Mouse (Mus musculus): ENCODE results near the gene Tox4. TPM values are rescaled to one million over a fixed set of nuclear protein-coding genes. Genes with fewer than 3 reads are reported as not detected.

Gene Tox4
- 53.0 and 54.2 TPM in 2 replicates for polyA plus RNA-seq (2016; fragmentation: Nextera tagmentation; extraction: Ambion mirVana)

DNA sequence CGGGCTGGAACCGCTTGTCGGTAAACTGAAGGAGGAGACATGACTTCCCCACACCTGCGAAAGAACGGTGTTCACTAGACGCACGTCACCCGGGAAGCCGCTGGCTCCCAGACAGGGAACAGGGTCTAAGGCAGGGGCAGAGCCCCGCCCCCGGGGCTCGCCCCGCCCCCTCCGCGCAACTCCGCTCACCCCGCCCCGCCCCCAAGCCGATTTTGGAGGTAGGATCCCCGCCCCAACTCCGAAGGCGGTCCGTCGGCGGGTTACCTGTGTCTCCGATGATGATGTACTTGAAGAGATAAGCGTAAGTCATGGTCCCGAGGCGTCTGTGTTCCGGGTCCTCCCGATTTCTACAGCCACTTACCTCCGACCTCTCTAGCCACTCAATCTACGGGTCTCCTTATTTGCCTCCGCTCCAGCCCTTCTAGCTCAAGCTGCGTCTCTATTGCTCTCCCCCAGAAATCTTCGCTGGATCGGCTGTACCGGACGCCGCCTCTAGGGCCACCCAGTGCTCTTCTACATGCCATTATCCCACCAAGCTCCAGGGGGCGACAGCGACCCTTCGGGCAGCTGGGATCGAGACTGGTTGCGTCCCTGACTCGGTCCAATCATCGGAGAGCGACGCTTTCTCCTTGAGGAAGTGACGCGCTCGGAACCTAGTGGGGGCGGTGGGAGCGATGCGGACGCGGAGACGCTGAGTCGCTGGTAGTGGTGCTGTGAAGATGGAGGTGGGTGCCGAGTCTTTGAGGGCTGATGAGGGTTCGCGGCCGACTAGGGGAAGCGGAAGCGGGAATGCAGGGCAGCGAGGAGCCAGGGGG is at the start of gene Tox4, which contains the start of gene Rab2b:
Tox4 (plus strand) TSS at position 215 of the 815 bp plus-strand sequence.
Rab2b (minus strand) TSS at position 614 of the 815 bp plus-strand sequence.
- Histone ChIP-seq H3K27ac (replicated peaks) (peak within 1 kb of the TSS; percentile 84), H3K4me2 (replicated peaks) (peak within 1 kb of the TSS; percentile 71), H3K4me3 (peak within 1 kb of the TSS; percentile 90), H3K9ac (replicated peaks) (peak within 1 kb of the TSS; percentile 89), H3K9me3 (no peaks in the 10 kb centered on the region), H3K36me3 (peaks cover 17% of the 10 kb centered on the region), H3K27me3 (no peaks in the 10 kb centered on the region), H3K4me1 (peaks cover 14% of the 10 kb centered on the region)
- WGBS, result under 1% methylated on average over 66 of the region's 66 CpGs
- peak; percentile 98 for ATAC-seq (ENCODE audit: low FRiP score, low read depth)

DNA sequence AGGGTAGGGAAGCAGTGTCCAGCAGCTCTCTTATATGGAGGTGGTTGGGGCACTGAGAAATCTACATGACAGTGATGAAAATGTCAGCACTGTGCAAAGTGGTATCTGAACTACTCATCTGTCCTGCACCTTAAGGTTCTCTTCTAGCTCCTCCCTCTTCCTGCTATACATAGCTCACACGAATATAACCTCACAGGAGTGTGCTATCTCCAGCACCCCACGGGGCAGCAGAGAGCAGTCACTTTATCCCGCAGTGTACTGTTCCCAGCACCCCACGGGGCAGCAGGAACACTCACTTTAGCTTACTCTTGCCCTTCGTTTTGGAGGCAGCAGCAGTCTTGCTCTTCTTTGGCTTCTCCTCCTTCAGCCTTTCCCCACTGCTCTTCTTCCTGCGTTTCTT is 46.7 kb upstream of the Tox4 start:
- Histone ChIP-seq H3K36me3 (peaks cover 99% of the 10 kb centered on the region), H3K9ac (replicated peaks) (no peak overlapping the region), H3K4me1 (no peaks in the 10 kb centered on the region), H3K4me2 (replicated peaks) (no peak overlapping the region), H3K4me3 (no peak overlapping the region), H3K27ac (replicated peaks) (no peak overlapping the region), H3K27me3 (no peaks in the 10 kb centered on the region), H3K9me3 (no peaks in the 10 kb centered on the region)
- no peak for ATAC-seq (ENCODE audit: low FRiP score, low read depth)
- 86% methylated on average over 6 of the region's 6 CpGs for WGBS

DNA sequence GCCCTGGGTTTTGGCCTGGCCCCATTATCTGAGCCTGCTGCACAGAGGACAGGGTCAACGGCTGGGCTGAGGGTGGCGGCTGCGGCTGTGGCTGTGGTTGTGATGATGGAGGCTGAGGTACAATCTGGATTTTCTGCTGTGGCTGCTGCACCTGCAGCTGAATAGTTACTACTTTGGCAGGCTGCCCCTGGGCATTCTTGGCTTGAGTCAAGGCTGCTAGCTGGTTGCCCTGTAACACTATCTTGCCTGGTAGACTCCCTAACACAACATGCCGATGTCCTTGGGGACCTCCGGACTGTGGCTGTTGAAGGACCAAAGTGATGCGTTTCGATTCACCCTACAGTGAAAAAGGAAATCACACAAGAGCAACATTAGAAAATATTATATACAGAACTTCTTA is 43.8 kb upstream of the Tox4 start:
- WGBS, result 94% methylated on average over 7 of the region's 7 CpGs
- H3K27me3 ChIP-seq, result no peaks in the 10 kb centered on the region
- H3K9ac ChIP-seq (replicated peaks), result no peak overlapping the region
- H3K4me2 ChIP-seq (replicated peaks), result no peak overlapping the region
- no peak for ATAC-seq (ENCODE audit: low FRiP score, low read depth)
- H3K4me1 ChIP-seq, result no peaks in the 10 kb centered on the region
- H3K4me3 ChIP-seq, result no peak overlapping the region
- H3K36me3 ChIP-seq, result peaks cover 75% of the 10 kb centered on the region
- H3K27ac ChIP-seq (replicated peaks), result no peak overlapping the region
- H3K9me3 ChIP-seq, result no peaks in the 10 kb centered on the region

DNA sequence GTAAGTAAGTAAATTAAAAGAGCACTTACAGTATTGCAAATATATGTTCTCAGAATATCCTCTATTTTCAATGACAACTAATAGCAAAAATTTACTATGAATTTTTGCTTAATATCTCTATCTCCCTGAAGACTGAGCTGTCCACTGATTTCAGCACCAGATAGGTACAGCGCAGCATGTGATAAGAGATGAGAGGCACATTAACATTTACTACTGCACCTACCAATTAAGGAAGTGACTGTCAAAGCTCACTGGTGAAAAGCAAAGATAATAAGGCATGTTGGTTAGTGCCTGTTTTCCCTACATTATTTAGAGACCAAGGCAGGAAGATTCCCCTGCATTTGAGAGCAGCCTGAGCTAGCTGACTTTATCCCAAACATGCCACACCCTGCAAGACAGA is 42.7 kb upstream of the Tox4 start:
- Histone ChIP-seq H3K4me1 (no peaks in the 10 kb centered on the region), H3K9me3 (no peaks in the 10 kb centered on the region), H3K36me3 (peaks cover 68% of the 10 kb centered on the region), H3K4me2 (replicated peaks) (no peak overlapping the region), H3K9ac (replicated peaks) (no peak overlapping the region), H3K27ac (replicated peaks) (no peak overlapping the region), H3K4me3 (no peak overlapping the region), H3K27me3 (no peaks in the 10 kb centered on the region)
- WGBS, result 100% methylated on average over 1 of the region's 1 CpGs
- no peak for ATAC-seq (ENCODE audit: low FRiP score, low read depth)

DNA sequence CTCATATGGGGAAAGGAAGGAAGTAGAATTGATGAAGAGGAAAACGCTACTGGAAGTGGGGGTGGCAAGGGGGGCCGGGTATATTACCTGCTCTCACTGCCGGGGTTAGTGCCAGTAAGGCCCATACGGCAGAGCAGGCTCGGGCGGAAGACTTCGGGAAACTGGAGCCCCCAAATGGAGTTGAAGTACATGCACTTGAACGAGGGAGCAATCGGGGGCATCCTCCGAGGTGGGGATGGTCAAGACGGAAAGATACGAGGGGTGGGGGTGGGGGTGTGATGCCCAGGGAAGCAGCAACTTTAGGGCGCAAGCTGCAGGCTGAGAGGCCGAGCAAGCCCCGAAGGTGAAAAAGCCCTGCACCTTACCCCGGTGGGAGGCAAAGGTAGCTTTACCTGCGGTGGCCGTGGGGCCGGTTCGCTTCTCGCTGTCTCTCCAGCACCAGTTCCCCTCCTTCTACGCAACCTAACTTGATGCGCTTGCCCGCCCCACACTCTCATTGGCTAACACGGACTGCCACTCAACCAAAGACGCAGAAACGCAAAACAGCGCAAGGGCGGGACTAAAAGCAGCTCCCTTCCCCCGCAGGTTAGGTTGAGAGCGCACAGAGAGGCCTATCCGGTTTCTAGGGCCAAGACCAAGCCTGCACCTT is 34.8 kb upstream of the Tox4 start:
- peaks cover 13% of the 10 kb centered on the region for H3K4me1 ChIP-seq
- H3K36me3 ChIP-seq, result peaks cover 4% of the 10 kb centered on the region; the same call in 1 of the 2 replicates
- peak overlapping the region; percentile 54; the same call in 1 of the 2 replicates for H3K27ac ChIP-seq (replicated peaks)
- WGBS, result under 1% methylated on average over 32 of the region's 32 CpGs
- H3K9me3 ChIP-seq, result no peaks in the 10 kb centered on the region
- H3K4me3 ChIP-seq, result peak overlapping the region; percentile 82
- peak overlapping the region; percentile 83 for H3K4me2 ChIP-seq (replicated peaks)
- no peaks in the 10 kb centered on the region for H3K27me3 ChIP-seq
- peak overlapping the region; percentile 86 for H3K9ac ChIP-seq (replicated peaks)
- peak; percentile 100 for ATAC-seq (ENCODE audit: low FRiP score, low read depth)

- peak overlapping the region; percentile 82 for H3K4me3 ChIP-seq
- peak; percentile 87 for ATAC-seq (ENCODE audit: low FRiP score, low read depth)
- peak overlapping the region; percentile 86 for H3K9ac ChIP-seq (replicated peaks)
- H3K27ac ChIP-seq (replicated peaks), result peak overlapping the region; percentile 36; the same call in 1 of the 2 replicates
- H3K4me1 ChIP-seq, result peaks cover 13% of the 10 kb centered on the region
- 8% methylated on average over 7 of the region's 7 CpGs for WGBS
- peak overlapping the region; percentile 83 for H3K4me2 ChIP-seq (replicated peaks)
- no peaks in the 10 kb centered on the region for H3K27me3 ChIP-seq
- no peaks in the 10 kb centered on the region for H3K9me3 ChIP-seq
- peaks cover 4% of the 10 kb centered on the region; the same call in 1 of the 2 replicates for H3K36me3 ChIP-seq
These were observed 34.3 kb upstream of the Tox4 start for GRCm38 (mm10) chr14:52244690-52245042.

GRCm38 (mm10) chr14:52246129-52246528 is 32.8 kb upstream of the Tox4 start:
- 85% methylated on average over 4 of the region's 4 CpGs for WGBS
- Histone ChIP-seq H3K27me3 (no peaks in the 10 kb centered on the region), H3K36me3 (no peaks in the 10 kb centered on the region), H3K27ac (replicated peaks) (no peak overlapping the region), H3K4me1 (peaks cover 13% of the 10 kb centered on the region), H3K4me2 (replicated peaks) (no peak overlapping the region), H3K9ac (replicated peaks) (no peak overlapping the region), H3K4me3 (no peak overlapping the region), H3K9me3 (no peaks in the 10 kb centered on the region)
- no peak for ATAC-seq (ENCODE audit: low FRiP score, low read depth)

GRCm38 (mm10) chr14:52256311-52257175 is 22.4 kb upstream of the Tox4 start:
- peaks cover 22% of the 10 kb centered on the region for H3K4me1 ChIP-seq

DNA sequence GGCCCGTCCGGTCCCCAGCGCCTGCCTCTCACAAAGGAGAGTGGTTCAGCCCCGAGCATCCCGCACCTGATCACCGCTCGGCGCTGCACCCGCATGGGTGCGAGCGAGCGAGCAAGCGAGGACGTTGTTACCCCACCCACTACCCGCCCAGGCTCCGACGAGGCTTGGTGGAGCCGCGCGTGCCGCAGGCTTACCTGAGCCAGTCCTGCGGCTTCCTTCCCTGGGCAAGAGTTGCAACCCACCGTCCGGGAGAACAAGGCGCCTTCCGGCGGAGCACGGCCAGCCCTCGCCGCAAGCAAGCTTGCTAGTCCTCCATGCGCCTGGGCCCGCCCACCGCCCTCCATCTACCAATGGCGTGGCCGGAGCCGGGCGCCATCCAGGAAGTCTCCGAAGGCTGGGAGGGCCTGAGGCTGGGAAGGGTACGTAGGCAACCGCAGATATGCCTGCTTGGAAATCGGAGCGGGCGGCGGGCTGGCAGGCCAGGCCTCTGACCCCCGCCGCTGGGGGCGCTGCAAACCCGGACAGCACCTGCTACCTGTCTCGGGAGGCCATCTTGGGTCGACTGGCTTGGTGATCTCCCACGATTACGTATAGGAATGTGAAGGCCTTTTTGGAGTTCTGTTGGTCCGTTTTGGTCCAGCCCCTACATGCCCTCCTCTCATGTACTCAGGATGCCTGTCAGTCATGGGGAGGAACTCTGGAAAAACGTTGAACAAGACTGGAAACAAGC is 21.3 kb upstream of the Tox4 start, which contains the start of gene Chd8:
Chd8 (minus strand) TSS at position 297 of the 730 bp plus-strand sequence.
- Histone ChIP-seq H3K9me3 (no peaks in the 10 kb centered on the region), H3K9ac (replicated peaks) (peak within 1 kb of the TSS; percentile 78), H3K36me3 (peaks cover 5% of the 10 kb centered on the region; the same call in 1 of the 2 replicates), H3K4me1 (peaks cover 22% of the 10 kb centered on the region), H3K27me3 (no peaks in the 10 kb centered on the region), H3K4me2 (replicated peaks) (peak within 1 kb of the TSS; percentile 79), H3K4me3 (peak within 1 kb of the TSS; percentile 93), H3K27ac (replicated peaks) (peak within 1 kb of the TSS; percentile 93)
- WGBS, result under 1% methylated on average over 54 of the region's 54 CpGs
- peak; percentile 100 for ATAC-seq (ENCODE audit: low FRiP score, low read depth)

More at GRCm38 (mm10) chr14:52256311-52257175, 22.4 kb upstream of the Tox4 start:
- no peaks in the 10 kb centered on the region for H3K9me3 ChIP-seq
- H3K36me3 ChIP-seq, result no peaks in the 10 kb centered on the region
- peak overlapping the region; percentile 78 for H3K9ac ChIP-seq (replicated peaks)
- no peak for ATAC-seq (ENCODE audit: low FRiP score, low read depth)
- H3K27me3 ChIP-seq, result no peaks in the 10 kb centered on the region
- 9% methylated on average over 18 of the region's 18 CpGs for WGBS
- peak overlapping the region; percentile 93 for H3K4me3 ChIP-seq
- peak overlapping the region; percentile 79 for H3K4me2 ChIP-seq (replicated peaks)
- peak overlapping the region; percentile 93 for H3K27ac ChIP-seq (replicated peaks)

- H3K36me3 ChIP-seq, result peaks cover 40% of the 10 kb centered on the region
- no peak overlapping the region for H3K27ac ChIP-seq (replicated peaks)
- 63% methylated on average over 3 of the region's 3 CpGs for WGBS
- no peak overlapping the region for H3K4me3 ChIP-seq
- H3K9me3 ChIP-seq, result no peaks in the 10 kb centered on the region
- ATAC-seq (ENCODE audit: low FRiP score, low read depth), result no peak
- H3K4me2 ChIP-seq (replicated peaks), result no peak overlapping the region
- H3K9ac ChIP-seq (replicated peaks), result no peak overlapping the region
- no peaks in the 10 kb centered on the region for H3K4me1 ChIP-seq
- no peaks in the 10 kb centered on the region for H3K27me3 ChIP-seq
These were observed 6.2 kb upstream of the Tox4 start for GRCm38 (mm10) chr14:52272781-52273180.

DNA sequence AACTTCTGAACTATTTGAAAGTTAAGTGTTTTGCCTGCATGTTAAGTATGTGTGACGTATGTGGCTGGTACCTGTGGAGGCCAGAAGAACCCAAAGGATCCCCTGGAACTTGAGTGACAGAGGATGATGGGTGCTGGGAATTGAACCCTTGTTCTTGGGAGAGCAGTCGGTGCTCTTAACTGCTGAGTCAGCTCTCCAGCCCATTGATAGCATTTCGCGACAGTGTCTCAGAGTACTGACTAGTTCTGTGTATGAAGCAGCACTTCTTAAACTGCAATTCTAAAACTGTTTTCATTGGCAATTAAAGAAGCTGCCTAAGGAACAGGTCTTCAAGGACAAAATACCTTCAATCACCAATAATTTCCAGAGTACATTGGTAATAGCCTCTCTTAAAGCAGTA is 1.7 kb upstream of the Tox4 start:
- H3K9ac ChIP-seq (replicated peaks), result no peak overlapping the region
- ATAC-seq (ENCODE audit: low FRiP score, low read depth), result no peak
- 94% methylated on average over 4 of the region's 4 CpGs for WGBS
- H3K27me3 ChIP-seq, result no peaks in the 10 kb centered on the region
- no peak overlapping the region for H3K4me2 ChIP-seq (replicated peaks)
- no peak overlapping the region for H3K27ac ChIP-seq (replicated peaks)
- no peak overlapping the region for H3K4me3 ChIP-seq
- H3K36me3 ChIP-seq, result peaks cover 28% of the 10 kb centered on the region
- H3K9me3 ChIP-seq, result no peaks in the 10 kb centered on the region
- peaks cover 14% of the 10 kb centered on the region for H3K4me1 ChIP-seq
